Mouse (Mus musculus) bone marrow, adult 2 months (tissue): ENCODE results near the gene Kcnh1. TPM values are rescaled to one million over a fixed set of nuclear protein-coding genes. Genes with fewer than 3 reads are reported as not detected.

ENCODE experiments used
- H3K27ac ChIP-seq: fragments of 200-500 bp; 2 replicates; pipeline ENCODE4 v1.5.1; 2012; ENCODE audit warnings: low read depth, mild to moderate bottlenecking, control low read depth, inconsistent platforms, low read length; ENCODE audit not compliant: control insufficient read depth, poor library complexity, insufficient read depth
- H3K4me1 ChIP-seq: fragments of 200-500 bp; 2 replicates; pipeline ENCODE4 v1.6.1; 2011; ENCODE audit warnings: low read length; ENCODE audit not compliant: control insufficient read depth, insufficient read depth
- H3K4me3 ChIP-seq: fragments of 200-500 bp; replicated peaks from 2 replicates; pipeline ENCODE3; 2011; ENCODE audit warnings: mild to moderate bottlenecking, low read depth, low read length, control low read depth; ENCODE audit not compliant: control insufficient read depth
- CTCF ChIP-seq: fragments of 200-500 bp; IDR thresholded peaks from 2 replicates; pipeline ENCODE4 v1.5.1; 2011; ENCODE audit warnings: low read length, control low read depth; ENCODE audit not compliant: control insufficient read depth, insufficient read depth
- POLR2A ChIP-seq: fragments of 200-500 bp; IDR thresholded peaks from 2 replicates; pipeline ENCODE4 v1.6.1; 2011; ENCODE audit warnings: low read depth, mild to moderate bottlenecking, control low read depth, low read length, borderline replicate concordance; ENCODE audit not compliant: control insufficient read depth
- WGBS: fragments of 180-500 bp; shearing (Covaris S2); methylation state at CpG from one replicate; pipeline ENCODE4 v1.1.7; 2018; 5-methylcytosine and 5-hydroxymethylcytosine counted together
- polyA plus RNA-seq: library from polyadenylated mRNA; stranded (reverse); fragments of >200 nt; gene quantifications from 2 replicates; pipeline ENCODE4 v1.2.4, GENCODE M21; 2011; ENCODE audit warnings: low replicate concordance; ENCODE audit not compliant: missing spikeins, insufficient read depth, insufficient read length

Kcnh1 gene
- polyA plus RNA-seq, 1 experiment, result 0.27 TPM

GRCm38 (mm10) chr1:192439151-192439837, 248.7 kb downstream of the Kcnh1 start:
- Histone ChIP-seq H3K27ac (no peak overlapping the region), H3K4me1 (no peaks in the 10 kb centered on the region), H3K4me3 (no peak overlapping the region)
- TF ChIP-seq CTCF, result no peak
- no peak for TF ChIP-seq POLR2A
- 72% methylated on average over 6 of the region's 6 CpGs for WGBS

DNA sequence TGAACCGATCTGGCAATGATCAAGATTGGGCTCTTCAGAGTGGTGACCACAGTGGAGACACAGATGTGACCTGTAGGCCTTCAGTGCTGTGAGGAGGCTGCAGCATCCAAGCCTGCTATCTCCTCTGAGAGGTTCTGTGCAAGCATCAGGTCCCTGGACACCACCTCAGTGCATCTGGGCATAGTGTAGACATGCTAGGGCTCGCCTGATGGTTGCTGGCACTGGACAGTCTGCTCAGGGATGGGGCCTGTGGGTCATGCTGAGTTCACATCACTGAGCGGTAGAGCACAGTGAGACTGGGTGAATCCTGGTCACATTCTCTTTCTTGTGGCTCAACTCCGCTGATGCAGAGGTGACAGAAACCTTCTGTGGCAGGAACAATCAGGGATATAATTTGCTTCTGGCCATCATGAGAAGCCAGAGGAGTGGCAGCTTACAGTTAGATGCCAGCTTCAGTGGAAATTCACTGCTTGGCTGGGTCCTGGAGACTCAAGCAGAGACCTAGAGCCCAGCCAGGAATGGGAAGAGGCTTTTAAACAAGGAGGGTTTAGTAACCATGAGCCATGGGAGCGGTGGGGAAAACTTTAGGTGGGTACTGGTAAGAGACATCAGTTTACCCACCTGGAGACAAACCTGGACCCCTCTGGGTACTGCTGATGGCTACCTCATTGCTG, 252.3 kb downstream of the Kcnh1 start:
- no peak for TF ChIP-seq CTCF
- no peak for TF ChIP-seq POLR2A
- H3K4me3 ChIP-seq, result no peak overlapping the region
- H3K27ac ChIP-seq, result no peak overlapping the region
- WGBS, result 85% methylated on average over 5 of the region's 5 CpGs
- no peaks in the 10 kb centered on the region for H3K4me1 ChIP-seq

GRCm38 (mm10) chr1:192443998-192444657, 253.6 kb downstream of the Kcnh1 start:
- WGBS, result 77% methylated on average over 20 of the region's 20 CpGs
- Histone ChIP-seq H3K4me3 (no peak overlapping the region), H3K27ac (no peak overlapping the region), H3K4me1 (no peaks in the 10 kb centered on the region)
- TF ChIP-seq CTCF, result peak; percentile 26; the same call in 1 of the 2 replicates
- no peak for TF ChIP-seq POLR2A

DNA sequence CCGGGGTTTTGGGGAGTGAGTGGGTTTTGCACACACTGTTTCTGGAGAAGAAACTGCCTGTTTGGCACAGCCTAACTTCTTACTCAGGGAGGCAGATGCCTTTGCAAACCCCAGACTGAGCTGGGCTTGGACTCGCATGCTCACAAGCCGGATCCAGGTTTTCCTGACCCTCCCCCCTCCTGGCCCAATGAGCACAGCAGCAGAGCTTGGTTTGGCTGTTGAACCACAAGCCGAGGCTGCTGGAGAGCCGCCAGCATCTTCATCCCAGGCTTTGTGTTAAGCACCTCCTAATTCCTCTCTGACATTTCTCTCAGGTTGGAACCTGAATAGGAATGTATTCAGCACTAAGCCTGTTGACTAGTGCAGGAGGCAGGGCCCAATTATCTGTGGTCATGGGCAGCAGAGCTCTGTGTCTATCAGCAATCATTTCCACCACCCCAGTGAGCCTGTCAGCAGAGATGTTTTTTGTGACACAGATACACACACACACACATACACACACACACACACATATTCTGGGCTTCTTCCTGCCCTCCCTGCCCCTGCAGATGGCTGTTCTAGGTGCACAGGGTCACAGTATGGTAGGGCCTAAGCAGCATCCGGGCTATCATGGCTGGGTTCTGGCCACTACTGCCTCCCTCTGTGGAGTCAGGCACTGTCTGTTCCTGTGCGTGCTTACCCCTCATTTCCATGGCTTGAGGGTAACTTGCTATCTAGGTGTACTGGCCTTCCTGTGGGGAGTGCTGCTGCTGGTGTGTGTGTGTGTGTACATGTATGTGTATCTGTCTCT, 254.3 kb downstream of the Kcnh1 start:
- H3K4me3 ChIP-seq, result no peak overlapping the region
- WGBS, result 50% methylated on average over 7 of the region's 7 CpGs
- H3K4me1 ChIP-seq, result no peaks in the 10 kb centered on the region
- no peak overlapping the region for H3K27ac ChIP-seq
- TF ChIP-seq CTCF (no peak), POLR2A (no peak)

DNA sequence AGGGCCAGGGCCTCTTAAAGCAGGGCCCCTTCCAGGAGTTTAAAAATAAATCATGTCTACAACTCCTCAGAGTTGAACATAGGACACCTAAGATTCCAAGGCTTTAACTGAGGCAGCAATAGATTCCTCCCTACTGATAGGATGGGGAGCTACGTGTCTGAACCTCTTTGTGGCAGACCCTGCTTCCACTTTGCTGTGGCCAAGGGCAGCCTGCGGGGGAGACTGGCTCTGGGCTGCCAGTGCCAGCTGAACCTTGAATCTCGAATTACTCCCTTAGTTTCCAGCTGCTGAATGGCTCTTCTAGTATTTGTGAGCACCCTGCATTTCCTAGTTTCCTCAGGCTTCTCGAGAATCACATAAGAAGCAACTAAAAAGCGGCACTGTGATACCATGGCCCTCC, 255.6 kb downstream of the Kcnh1 start:
- WGBS, result 61% methylated on average over 5 of the region's 5 CpGs
- no peak overlapping the region for H3K4me3 ChIP-seq
- no peak overlapping the region; the same call in 1 of the 2 replicates for H3K27ac ChIP-seq
- no peaks in the 10 kb centered on the region; the same call in 1 of the 2 replicates for H3K4me1 ChIP-seq
- no peak for TF ChIP-seq POLR2A
- no peak for TF ChIP-seq CTCF

GRCm38 (mm10) chr1:192447666-192448065, 257.1 kb downstream of the Kcnh1 start:
- H3K27ac ChIP-seq, result no peak overlapping the region
- TF ChIP-seq CTCF (no peak), POLR2A (no peak)
- 40% methylated on average over 2 of the region's 2 CpGs for WGBS
- H3K4me3 ChIP-seq, result no peak overlapping the region
- H3K4me1 ChIP-seq, result no peaks in the 10 kb centered on the region; the same call in 1 of the 2 replicates

DNA sequence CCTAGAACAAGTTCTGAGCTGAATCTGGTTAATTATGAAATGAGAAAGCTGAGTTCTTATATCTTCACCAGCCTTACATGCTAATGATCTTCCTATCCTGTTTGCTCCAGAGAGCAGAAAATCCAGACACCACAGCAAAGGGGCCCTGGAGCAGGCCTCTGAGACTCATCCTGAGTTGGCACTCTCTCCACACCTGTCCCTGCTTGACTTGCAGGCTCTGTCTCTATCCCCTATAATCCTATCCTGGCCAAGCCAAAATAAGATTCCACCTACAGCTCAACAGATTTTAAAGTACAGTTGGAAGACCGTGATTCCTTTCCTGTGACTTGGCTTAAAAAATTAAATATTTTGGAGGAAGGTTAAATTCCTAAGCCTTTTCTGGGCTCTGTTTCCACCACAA, 257.9 kb downstream of the Kcnh1 start:
- H3K4me1 ChIP-seq, result no peaks in the 10 kb centered on the region; the same call in 1 of the 2 replicates
- H3K27ac ChIP-seq, result no peak overlapping the region
- no peak overlapping the region for H3K4me3 ChIP-seq
- TF ChIP-seq POLR2A, result no peak
- no peak for TF ChIP-seq CTCF
- 74% methylated on average over 1 of the region's 1 CpGs for WGBS
